Mouse (Mus musculus) hindbrain, embryonic 10.5 days (tissue): ENCODE measurements around the gene Plcxd1. TPM values are rescaled to one million over a fixed set of nuclear protein-coding genes. Genes with fewer than 3 reads are reported as not detected.

Experiments
- DNase-seq: peaks from one replicate; pipeline ENCODE4 v3.0.0-alpha.2; 2017; ENCODE audit warnings: low spot score
- H3K27ac ChIP-seq: fragments of 300-500 bp; sonication (generic); 2 replicates; pipeline ENCODE4 v1.5.1; 2016; ENCODE audit warnings: mild to moderate bottlenecking, moderate library complexity
- H3K27me3 ChIP-seq: fragments of 300-500 bp; sonication (generic); 2 replicates; pipeline ENCODE4 v1.6.1; 2016; ENCODE audit warnings: mild to moderate bottlenecking; ENCODE audit not compliant: poor library complexity, insufficient read depth, severe bottlenecking
- H3K36me3 ChIP-seq: fragments of 300-500 bp; sonication (generic); 2 replicates; pipeline ENCODE4 v1.6.1; 2016; ENCODE audit warnings: mild to moderate bottlenecking, moderate library complexity
- H3K4me1 ChIP-seq: fragments of 300-500 bp; sonication (generic); replicated peaks from 2 replicates; pipeline ENCODE4 v1.6.1; 2016; ENCODE audit warnings: mild to moderate bottlenecking
- H3K4me3 ChIP-seq: fragments of 300-500 bp; sonication (generic); 2 replicates; pipeline ENCODE4 v1.5.1; 2016; ENCODE audit warnings: mild to moderate bottlenecking, moderate library complexity
- H3K9me3 ChIP-seq: fragments of 300-500 bp; sonication (generic); 2 replicates; pipeline ENCODE4 v1.6.1; 2016; ENCODE audit warnings: mild to moderate bottlenecking, moderate library complexity
- WGBS: fragments of 180-500 bp; shearing (Covaris S2); methylation state at CpG from one replicate; pipeline ENCODE4 v1.1.7; 2016; 5-methylcytosine and 5-hydroxymethylcytosine counted together
- polyA plus RNA-seq: library from polyadenylated mRNA; unstranded; fragments of >200 nt; fragmentation: Nextera tagmentation; extraction: Ambion mirVana; gene quantifications from 2 replicates; pipeline ENCODE4 v1.2.1, GENCODE M21; 2016

Plcxd1 gene
- polyA plus RNA-seq, 1 experiment from 2014 or later, result 1.3 TPM

GRCm38 (mm10) chr5:110101716-110102347 is 2.1 kb downstream of the Plcxd1 start:
- peaks cover 20% of the 10 kb centered on the region for H3K27me3 ChIP-seq
- no peak for DNase-seq
- peak overlapping the region; percentile 53; the same call in 1 of the 2 replicates for H3K27ac ChIP-seq
- WGBS, result 22% methylated on average over 34 of the region's 34 CpGs
- peaks cover 2% of the 10 kb centered on the region; the same call in 1 of the 2 replicates for H3K9me3 ChIP-seq
- H3K36me3 ChIP-seq, result peaks cover 48% of the 10 kb centered on the region
- H3K4me3 ChIP-seq, result peak overlapping the region; percentile 47
- H3K4me1 ChIP-seq, result peaks cover 44% of the 10 kb centered on the region

- Histone ChIP-seq H3K36me3 (peaks cover 52% of the 10 kb centered on the region), H3K9me3 (peaks cover 2% of the 10 kb centered on the region; the same call in 1 of the 2 replicates), H3K4me3 (peak overlapping the region; percentile 47; the same call in 1 of the 2 replicates), H3K27me3 (peaks cover 20% of the 10 kb centered on the region), H3K27ac (no peak overlapping the region), H3K4me1 (peaks cover 49% of the 10 kb centered on the region)
- WGBS, result 90% methylated on average over 13 of the region's 13 CpGs
- DNase-seq, result no peak
Measured at GRCm38 (mm10) chr5:110102429-110102828, 2.7 kb downstream of the Plcxd1 start.

GRCm38 (mm10) chr5:110102853-110103625 is 3.3 kb downstream of the Plcxd1 start:
- no peak for DNase-seq
- Histone ChIP-seq H3K9me3 (peaks cover 2% of the 10 kb centered on the region; the same call in 1 of the 2 replicates), H3K27ac (no peak overlapping the region), H3K4me3 (no peak overlapping the region), H3K36me3 (peaks cover 52% of the 10 kb centered on the region), H3K4me1 (peaks cover 52% of the 10 kb centered on the region), H3K27me3 (peaks cover 20% of the 10 kb centered on the region)
- WGBS, result 96% methylated on average over 19 of the region's 19 CpGs

GRCm38 (mm10) chr5:110103901-110104615 is 4.3 kb downstream of the Plcxd1 start:
- no peak overlapping the region for H3K27ac ChIP-seq
- peaks cover 20% of the 10 kb centered on the region for H3K27me3 ChIP-seq
- WGBS, result 96% methylated on average over 27 of the region's 27 CpGs
- DNase-seq, result no peak
- no peak overlapping the region for H3K4me3 ChIP-seq
- H3K4me1 ChIP-seq, result peaks cover 51% of the 10 kb centered on the region
- H3K9me3 ChIP-seq, result peaks cover 2% of the 10 kb centered on the region; the same call in 1 of the 2 replicates
- H3K36me3 ChIP-seq, result peaks cover 52% of the 10 kb centered on the region

- no peak for DNase-seq
- Histone ChIP-seq H3K27ac (no peak overlapping the region), H3K27me3 (peaks cover 20% of the 10 kb centered on the region), H3K9me3 (peaks cover 2% of the 10 kb centered on the region; the same call in 1 of the 2 replicates), H3K4me3 (no peak overlapping the region), H3K36me3 (peaks cover 52% of the 10 kb centered on the region), H3K4me1 (peaks cover 44% of the 10 kb centered on the region)
- 95% methylated on average over 36 of the region's 36 CpGs for WGBS
Measured at GRCm38 (mm10) chr5:110104616-110105380, 5.0 kb downstream of the Plcxd1 start.

- H3K27me3 ChIP-seq, result peaks cover 6% of the 10 kb centered on the region; the same call in 1 of the 2 replicates
- 92% methylated on average over 26 of the region's 26 CpGs for WGBS
- peak overlapping the region; percentile 91 for H3K4me3 ChIP-seq
- H3K4me1 ChIP-seq, result peaks cover 34% of the 10 kb centered on the region
- H3K27ac ChIP-seq, result peak overlapping the region; percentile 97
- peaks cover 52% of the 10 kb centered on the region for H3K36me3 ChIP-seq
- H3K9me3 ChIP-seq, result peaks cover 2% of the 10 kb centered on the region; the same call in 1 of the 2 replicates
- no peak for DNase-seq
Measured at GRCm38 (mm10) chr5:110106140-110106871, 6.5 kb downstream of the Plcxd1 start.

- Histone ChIP-seq H3K27me3 (no peaks in the 10 kb centered on the region), H3K27ac (peak overlapping the region; percentile 97), H3K4me3 (peak overlapping the region; percentile 91), H3K36me3 (peaks cover 57% of the 10 kb centered on the region), H3K9me3 (peaks cover 2% of the 10 kb centered on the region; the same call in 1 of the 2 replicates), H3K4me1 (peaks cover 26% of the 10 kb centered on the region)
- WGBS, result 17% methylated on average over 41 of the region's 41 CpGs
- DNase-seq, result no peak
Measured at GRCm38 (mm10) chr5:110106901-110107564, 7.3 kb downstream of the Plcxd1 start.

GRCm38 (mm10) chr5:110107581-110108304 is 8.0 kb downstream of the Plcxd1 start, which contains the start of gene Gtpbp6:
Gtpbp6 (minus strand) TSS chr5:110108197.
- H3K4me1 ChIP-seq, result peaks cover 24% of the 10 kb centered on the region
- peaks cover 57% of the 10 kb centered on the region for H3K36me3 ChIP-seq

GRCm38 (mm10) chr5:110108305-110108628 is 8.5 kb downstream of the Plcxd1 start:
- peaks cover 57% of the 10 kb centered on the region for H3K36me3 ChIP-seq
- no peaks in the 10 kb centered on the region for H3K27me3 ChIP-seq

More at GRCm38 (mm10) chr5:110107581-110108304, 8.0 kb downstream of the Plcxd1 start, which contains the start of gene Gtpbp6:
- under 1% methylated on average over 70 of the region's 71 CpGs for WGBS
- peak within 1 kb of the TSS; percentile 97 for H3K27ac ChIP-seq
- no peaks in the 10 kb centered on the region for H3K27me3 ChIP-seq
- DNase-seq, result peak; percentile 95
- peaks cover 2% of the 10 kb centered on the region; the same call in 1 of the 2 replicates for H3K9me3 ChIP-seq
- peak within 1 kb of the TSS; percentile 91 for H3K4me3 ChIP-seq

GRCm38 (mm10) chr5:110109991-110110441 is 10.2 kb downstream of the Plcxd1 start, which contains the start of gene Zfp605:
Zfp605 (plus strand) TSS chr5:110110092.
- Histone ChIP-seq H3K27me3 (no peaks in the 10 kb centered on the region), H3K27ac (peak within 1 kb of the TSS; percentile 91), H3K4me1 (peaks cover 24% of the 10 kb centered on the region), H3K4me3 (peak within 1 kb of the TSS; percentile 68), H3K36me3 (peaks cover 56% of the 10 kb centered on the region), H3K9me3 (no peaks in the 10 kb centered on the region; the same call in 1 of the 2 replicates)
- under 1% methylated on average over 12 of the region's 12 CpGs for WGBS
- DNase-seq, result peak; percentile 89

More at GRCm38 (mm10) chr5:110108305-110108628, 8.5 kb downstream of the Plcxd1 start:
- 2% methylated on average over 7 of the region's 7 CpGs for WGBS
- H3K4me1 ChIP-seq, result peaks cover 24% of the 10 kb centered on the region
- H3K4me3 ChIP-seq, result peak overlapping the region; percentile 91
- H3K9me3 ChIP-seq, result no peaks in the 10 kb centered on the region; the same call in 1 of the 2 replicates
- H3K27ac ChIP-seq, result peak overlapping the region; percentile 97
- no peak for DNase-seq
